Mouse (Mus musculus) limb, embryonic 11.5 days (tissue): ENCODE measurements around the gene Pfn1. TPM values are rescaled to one million over a fixed set of nuclear protein-coding genes. Genes with fewer than 3 reads are reported as not detected.

Experiments used
- ATAC-seq: fragments of 200-750 bp; cut with Nextera tagmentation; 2 replicates; pipeline ENCODE4 v1.8.0; 2017; ENCODE audit warnings: low read depth; ENCODE audit not compliant: insufficient number of reproducible peaks, low FRiP score, low TSS enrichment
- DNase-seq: peaks from one replicate; pipeline ENCODE4 v3.0.0-alpha.2; 2015; ENCODE audit warnings: low spot score
- H3K27ac ChIP-seq: fragments of 300-500 bp; sonication (generic); replicated peaks from 2 replicates; pipeline ENCODE4 v1.5.1; 2014; ENCODE audit warnings: low read depth, mild to moderate bottlenecking, low read length
- H3K27me3 ChIP-seq: fragments of 300-500 bp; sonication (generic); 2 replicates; pipeline ENCODE4 v1.6.1; 2014; ENCODE audit warnings: mild to moderate bottlenecking, low read length, mixed read lengths; ENCODE audit not compliant: control insufficient read depth, insufficient read depth
- H3K36me3 ChIP-seq: fragments of 300-500 bp; sonication (generic); 2 replicates; pipeline ENCODE4 v1.6.1; 2014; ENCODE audit warnings: mild to moderate bottlenecking, low read length, moderate library complexity, mixed read lengths; ENCODE audit not compliant: control insufficient read depth, insufficient read depth
- H3K4me1 ChIP-seq: fragments of 300-500 bp; sonication (generic); 2 replicates; pipeline ENCODE4 v1.6.1; 2014; ENCODE audit warnings: low read length, mixed read lengths; ENCODE audit not compliant: control insufficient read depth, insufficient read depth
- H3K4me2 ChIP-seq: fragments of 300-500 bp; sonication (generic); 2 replicates; pipeline ENCODE4 v1.6.1; 2014; ENCODE audit warnings: low read depth, mild to moderate bottlenecking, moderate library complexity; ENCODE audit not compliant: severe bottlenecking
- H3K4me3 ChIP-seq: fragments of 300-500 bp; sonication (generic); 2 replicates; pipeline ENCODE4 v1.5.1; 2014; ENCODE audit warnings: low read depth, low read length
- H3K9ac ChIP-seq: fragments of 300-500 bp; sonication (generic); 2 replicates; pipeline ENCODE4 v1.6.1; 2014; ENCODE audit warnings: mild to moderate bottlenecking, low read length
- H3K9me3 ChIP-seq: fragments of 300-500 bp; sonication (generic); 2 replicates; pipeline ENCODE4 v1.6.1; 2016; ENCODE audit warnings: low read length; ENCODE audit not compliant: control insufficient read depth
- WGBS: fragments of 180-500 bp; shearing (Covaris S2); extraction: QIAGEN DNeasy Blood & Tissue Kit; methylation state at CpG from one replicate; pipeline ENCODE4 v1.1.7; 2014; 5-methylcytosine and 5-hydroxymethylcytosine counted together
- polyA plus RNA-seq: library from polyadenylated mRNA; unstranded; fragments of >200 nt; fragmentation: Nextera tagmentation; extraction: Ambion mirVana; gene quantifications from 2 replicates; pipeline ENCODE4 v1.2.1, GENCODE M21; 2014

The Pfn1 gene
- polyA plus RNA-seq, 1 experiment from 2014 or later: 2,092 TPM

DNA sequence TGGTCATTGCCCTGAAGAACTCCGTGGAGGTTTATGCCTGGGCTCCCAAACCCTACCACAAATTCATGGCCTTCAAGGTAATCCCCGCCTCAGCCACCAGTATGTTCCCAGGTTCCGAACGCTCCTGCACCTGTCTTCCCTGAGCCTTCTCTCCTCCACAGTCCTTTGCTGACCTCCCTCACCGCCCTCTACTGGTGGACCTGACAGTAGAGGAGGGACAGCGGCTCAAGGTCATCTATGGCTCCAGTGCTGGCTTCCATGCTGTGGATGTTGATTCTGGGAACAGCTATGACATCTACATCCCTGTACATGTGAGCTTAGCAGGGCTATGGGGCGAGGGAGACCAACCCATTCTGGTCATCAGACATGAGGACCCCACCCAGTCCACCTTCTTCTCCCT lies 41.9 kb downstream of the Pfn1 start:
- no peak for ATAC-seq
- peaks cover 9% of the 10 kb centered on the region for H3K4me1 ChIP-seq
- peaks cover 23% of the 10 kb centered on the region for H3K36me3 ChIP-seq
- 0 out of 2 replicates have a peak, but pooled peaks cover 7% of the 10 kb centered on the region for H3K27me3 ChIP-seq
- WGBS: 77% methylated on average over 7 of the region's 7 CpGs
- no peak for DNase-seq
- no peaks in the 10 kb centered on the region for H3K9me3 ChIP-seq
- no peak overlapping the region for H3K9ac ChIP-seq
- H3K4me2 ChIP-seq: no peak overlapping the region
- H3K4me3 ChIP-seq: no peak overlapping the region
- H3K27ac ChIP-seq: no peak overlapping the region

DNA sequence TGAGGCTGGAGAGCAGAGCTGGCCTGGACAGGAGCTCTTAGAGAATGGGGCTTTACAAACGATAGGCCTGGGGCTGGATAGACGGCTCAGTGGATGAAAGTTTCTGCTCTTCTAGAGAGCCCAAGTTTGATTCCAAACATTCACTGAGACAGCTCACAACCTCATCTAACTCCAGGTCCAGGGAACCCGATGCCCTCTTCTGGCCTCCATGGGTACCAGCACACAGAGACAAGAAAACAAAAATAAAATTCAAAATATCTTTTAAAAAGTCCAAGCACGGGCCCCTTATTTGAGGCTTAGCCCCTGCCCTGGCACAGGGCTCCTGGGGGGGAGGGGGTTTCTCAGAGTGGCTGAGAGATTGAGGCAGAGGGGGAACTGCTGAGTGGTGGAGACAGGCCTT lies 43.7 kb downstream of the Pfn1 start:
- no peak for ATAC-seq
- peaks cover 28% of the 10 kb centered on the region for H3K36me3 ChIP-seq
- H3K4me1 ChIP-seq: peaks cover 9% of the 10 kb centered on the region
- DNase-seq: no peak
- H3K4me3 ChIP-seq: no peak overlapping the region
- no peak overlapping the region for H3K27ac ChIP-seq
- no peak overlapping the region for H3K4me2 ChIP-seq
- H3K9ac ChIP-seq: no peak overlapping the region
- H3K27me3 ChIP-seq: 0 out of 2 replicates have a peak, but pooled peaks cover 1% of the 10 kb centered on the region
- no peaks in the 10 kb centered on the region for H3K9me3 ChIP-seq
- WGBS: 91% methylated on average over 4 of the region's 4 CpGs

DNA sequence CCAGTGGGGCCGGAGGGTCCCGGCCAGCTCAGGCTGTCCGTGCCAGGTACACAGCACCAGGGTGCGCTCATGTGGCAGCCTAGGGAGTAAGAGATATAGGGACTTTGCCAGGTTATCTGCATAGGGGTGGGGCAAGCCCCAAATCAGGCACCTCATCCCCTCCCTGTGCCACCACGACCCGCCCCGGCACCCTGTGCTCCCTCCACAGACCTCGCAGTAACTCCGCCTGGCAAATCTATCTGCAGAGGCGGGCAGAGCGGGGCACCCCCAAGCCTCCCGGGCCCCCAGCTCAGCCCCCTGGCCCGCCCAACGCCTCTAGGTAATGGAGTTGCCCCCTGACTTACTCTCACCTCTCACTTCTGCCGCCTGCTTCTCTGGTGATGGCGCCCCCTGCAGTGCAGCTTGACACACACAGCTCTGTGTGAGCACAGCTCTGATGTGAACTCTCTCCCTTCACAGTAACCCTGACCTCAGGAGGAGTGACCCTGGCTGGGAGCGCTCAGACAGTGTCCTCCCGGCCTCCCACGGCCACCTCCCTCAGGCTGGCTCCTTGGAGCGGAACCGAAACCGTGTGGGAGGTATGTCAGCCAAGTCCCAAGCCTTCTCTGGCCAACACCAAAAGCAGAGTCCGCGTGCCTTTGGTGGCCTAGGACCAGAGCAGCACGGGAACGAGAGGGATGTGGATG lies 45.9 kb downstream of the Pfn1 start:
- ATAC-seq (peak; percentile 22; the same call in 1 of the 2 replicates), DNase-seq (no peak)
- no peak overlapping the region for H3K9ac ChIP-seq
- H3K36me3 ChIP-seq: peaks cover 31% of the 10 kb centered on the region
- no peak overlapping the region for H3K4me3 ChIP-seq
- H3K4me2 ChIP-seq: no peak overlapping the region
- no peaks in the 10 kb centered on the region for H3K4me1 ChIP-seq
- H3K27ac ChIP-seq: no peak overlapping the region
- H3K27me3 ChIP-seq: no peaks in the 10 kb centered on the region
- no peaks in the 10 kb centered on the region for H3K9me3 ChIP-seq
- 87% methylated on average over 26 of the region's 26 CpGs for WGBS

DNA sequence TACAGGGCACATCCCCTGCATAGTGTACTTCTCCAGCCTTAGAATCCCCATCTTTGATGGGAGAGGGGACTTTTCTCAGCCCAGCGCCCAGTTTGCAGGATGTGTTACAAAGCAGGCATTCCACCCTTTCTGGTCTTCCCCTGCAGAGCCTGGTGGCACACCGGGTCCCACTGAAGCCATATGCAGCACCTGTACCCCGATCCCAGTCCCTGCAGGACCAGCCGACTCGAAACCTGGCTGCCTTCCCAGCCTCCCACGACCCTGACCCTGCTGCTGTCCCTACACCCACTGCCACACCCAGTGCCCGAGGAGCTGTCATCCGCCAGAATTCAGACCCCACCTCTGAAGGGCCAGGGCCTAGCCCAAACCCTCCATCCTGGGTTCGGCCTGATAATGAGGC lies 46.8 kb downstream of the Pfn1 start:
- no peak overlapping the region for H3K27ac ChIP-seq
- H3K9ac ChIP-seq: no peak overlapping the region
- no peak overlapping the region for H3K4me3 ChIP-seq
- H3K4me2 ChIP-seq: no peak overlapping the region
- H3K36me3 ChIP-seq: peaks cover 30% of the 10 kb centered on the region
- no peaks in the 10 kb centered on the region for H3K27me3 ChIP-seq
- 92% methylated on average over 9 of the region's 9 CpGs for WGBS
- no peaks in the 10 kb centered on the region for H3K4me1 ChIP-seq
- DNase-seq (no peak), ATAC-seq (no peak)
- H3K9me3 ChIP-seq: no peaks in the 10 kb centered on the region

DNA sequence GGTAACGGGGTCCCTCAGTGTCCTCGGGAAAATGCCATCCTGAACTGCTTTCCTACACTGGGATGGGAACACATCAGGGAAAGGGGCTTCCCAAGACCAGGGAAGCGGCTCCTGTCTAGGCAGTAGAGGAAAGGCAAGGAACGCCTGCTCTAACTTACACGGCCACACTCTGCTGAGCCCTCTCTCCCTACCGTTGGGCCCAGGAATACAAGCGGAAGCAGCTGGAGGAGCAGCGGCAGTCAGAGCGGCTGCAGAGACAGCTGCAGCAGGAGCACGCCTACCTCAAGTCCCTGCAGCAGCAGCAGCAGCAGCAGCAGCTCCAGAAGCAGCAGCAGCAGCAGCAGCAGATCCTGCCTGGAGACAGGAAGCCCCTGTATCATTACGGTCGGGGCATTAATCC lies 47.7 kb downstream of the Pfn1 start:
- 69% methylated on average over 12 of the region's 12 CpGs for WGBS
- Histone ChIP-seq H3K36me3 (peaks cover 28% of the 10 kb centered on the region), H3K4me1 (no peaks in the 10 kb centered on the region), H3K4me2 (no peak overlapping the region), H3K4me3 (no peak overlapping the region), H3K9me3 (no peaks in the 10 kb centered on the region), H3K27me3 (no peaks in the 10 kb centered on the region), H3K27ac (no peak overlapping the region), H3K9ac (no peak overlapping the region)
- DNase-seq: no peak
- no peak for ATAC-seq

DNA sequence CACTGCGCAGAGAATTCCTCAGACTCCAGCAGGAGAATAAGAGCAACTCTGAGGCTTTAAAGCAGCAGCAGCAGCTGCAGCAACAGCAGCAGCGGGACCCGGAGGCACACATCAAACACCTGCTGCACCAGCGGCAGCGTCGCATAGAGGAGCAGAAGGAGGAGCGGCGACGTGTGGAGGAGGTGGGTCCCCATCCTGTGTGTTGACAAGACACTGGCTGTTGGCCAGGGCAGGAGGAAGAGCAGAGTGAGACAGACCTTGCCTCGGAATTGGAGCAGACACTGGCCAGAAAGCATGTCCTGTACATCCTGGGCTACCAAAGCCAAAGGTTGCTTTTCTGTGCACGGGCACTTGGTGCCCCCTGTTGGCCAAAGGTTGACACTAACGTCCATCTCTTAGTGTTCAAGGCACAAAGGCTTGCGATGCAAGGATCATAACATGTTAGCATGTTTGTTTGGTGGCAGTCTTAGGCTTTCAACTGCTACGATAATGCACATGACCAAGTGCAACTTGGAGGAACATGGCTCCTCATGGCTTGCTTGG lies 49.3 kb downstream of the Pfn1 start:
- no peak overlapping the region for H3K27ac ChIP-seq
- no peaks in the 10 kb centered on the region for H3K4me1 ChIP-seq
- no peaks in the 10 kb centered on the region for H3K9me3 ChIP-seq
- H3K27me3 ChIP-seq: no peaks in the 10 kb centered on the region
- DNase-seq (peak; percentile 80), ATAC-seq (no peak)
- H3K4me3 ChIP-seq: no peak overlapping the region
- H3K4me2 ChIP-seq: no peak overlapping the region
- 66% methylated on average over 14 of the region's 14 CpGs for WGBS
- H3K9ac ChIP-seq: no peak overlapping the region
- peaks cover 23% of the 10 kb centered on the region for H3K36me3 ChIP-seq

Other genes with a start within 250 kb of the Pfn1 start
- gene Pelp1, start 244.6 kb downstream of the Pfn1 start, polyA plus RNA-seq: 45.2 and 50.8 TPM in 2 replicates
- 21.9 and 30.3 TPM in 2 replicates for gene Arrb2, start 222.0 kb downstream of the Pfn1 start, polyA plus RNA-seq
- gene Med11, start 202.7 kb downstream of the Pfn1 start, polyA plus RNA-seq: 46.5 and 50.1 TPM in 2 replicates
- 0.15 and 0.41 TPM in 2 replicates for gene Zmynd15, start 195.2 kb downstream of the Pfn1 start, polyA plus RNA-seq
- gene Cxcl16, start 194.7 kb downstream of the Pfn1 start, polyA plus RNA-seq: 1.0 and 1.4 TPM in 2 replicates
- 0.49 and 0.64 TPM in 2 replicates for gene Tm4sf5, start 149.4 kb downstream of the Pfn1 start, polyA plus RNA-seq
- 0.55 TPM in 1 of 2 replicates, not detected in the other for gene Vmo1, start 140.0 kb downstream of the Pfn1 start, polyA plus RNA-seq
- 0.39 and 0.50 TPM in 2 replicates for gene Gltpd2, start 135.4 kb downstream of the Pfn1 start, polyA plus RNA-seq
- gene Psmb6, start 129.3 kb downstream of the Pfn1 start, polyA plus RNA-seq: 964 and 999 TPM in 2 replicates
- gene Gm40193, start 121.7 kb downstream of the Pfn1 start, polyA plus RNA-seq: not detected in 2 replicates
- 2.4 and 3.9 TPM in 2 replicates for gene Pld2, start 114.6 kb downstream of the Pfn1 start, polyA plus RNA-seq
- 21.2 and 22.7 TPM in 2 replicates for gene Mink1, start 91.8 kb downstream of the Pfn1 start, polyA plus RNA-seq
- gene 4930544D05Rik, start 38.8 kb downstream of the Pfn1 start, polyA plus RNA-seq: not detected in 2 replicates
- not detected in 2 replicates for gene Chrne, start 35.4 kb downstream of the Pfn1 start, polyA plus RNA-seq
- gene Gp1ba, start 15.5 kb downstream of the Pfn1 start, polyA plus RNA-seq: 1.2 and 1.3 TPM in 2 replicates
- gene Rnf167, start 7.4 kb downstream of the Pfn1 start, polyA plus RNA-seq: 89.5 and 99.1 TPM in 2 replicates
- gene Slc25a11, start 7.2 kb downstream of the Pfn1 start, polyA plus RNA-seq: 141 and 148 TPM in 2 replicates
- gene Eno3, start 2.6 kb upstream of the Pfn1 start, polyA plus RNA-seq: 49.4 and 53.3 TPM in 2 replicates
- 156 and 173 TPM in 2 replicates for gene Spag7, start 14.8 kb upstream of the Pfn1 start, polyA plus RNA-seq
- 8.2 and 11.8 TPM in 2 replicates for gene Camta2, start 33.5 kb upstream of the Pfn1 start, polyA plus RNA-seq
- gene Inca1, start 45.5 kb upstream of the Pfn1 start, polyA plus RNA-seq: 0.71 and 0.96 TPM in 2 replicates
- gene Kif1c, start 45.9 kb upstream of the Pfn1 start, polyA plus RNA-seq: 7.2 and 10.2 TPM in 2 replicates
- gene Zfp3, start 109.6 kb upstream of the Pfn1 start, polyA plus RNA-seq: 5.8 and 6.3 TPM in 2 replicates
- not detected in 2 replicates for gene Scimp, start 157.9 kb upstream of the Pfn1 start, polyA plus RNA-seq
- gene Rabep1, start 190.1 kb upstream of the Pfn1 start, polyA plus RNA-seq: 33.0 and 33.8 TPM in 2 replicates